Mouse (Mus musculus): Measurements from ENCODE around the gene Mgat3. TPM values are rescaled to one million over a fixed set of nuclear protein-coding genes. Genes with fewer than 3 reads are reported as not detected.

Mgat3 gene
- total RNA-seq, 2 experiments from 2014 or later, result 103 to 106 TPM

- no peak for DNase-seq (ENCODE audit: low spot score in 2 of 2)
Measured at GRCm38 (mm10) chr15:80256656-80257601, 83.4 kb downstream of the Mgat3 start.

DNA sequence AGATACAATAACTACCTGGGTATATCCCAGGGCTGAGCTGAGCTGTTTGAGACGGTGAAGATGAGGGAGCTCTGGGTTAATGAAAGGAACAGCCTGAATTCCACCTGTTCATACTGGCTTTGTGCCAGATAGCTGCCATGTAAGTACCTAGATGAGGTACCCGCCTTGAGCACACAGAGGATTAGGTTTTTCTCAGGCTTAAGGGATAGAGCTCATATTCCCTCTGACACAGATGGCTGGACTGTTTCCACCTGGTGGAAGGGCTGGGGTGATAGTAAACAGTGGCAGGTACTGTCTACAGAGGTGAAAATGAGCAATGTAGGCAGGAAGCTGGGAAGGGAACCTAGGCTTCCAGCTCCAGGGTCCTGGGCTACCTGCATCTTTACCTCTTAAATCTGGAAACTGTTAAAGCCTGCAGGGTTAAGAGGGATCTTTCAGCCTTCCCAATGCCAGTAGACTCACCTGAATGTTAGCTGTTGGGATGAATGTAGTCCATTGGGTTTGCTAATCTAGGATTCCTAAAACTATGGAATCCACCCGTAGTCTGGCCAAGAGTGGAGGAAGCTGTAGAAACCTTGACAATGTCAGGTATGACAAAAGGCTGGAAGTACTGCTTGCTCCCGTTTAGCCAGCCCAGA lies 84.2 kb downstream of the Mgat3 start:
- no peak for DNase-seq (ENCODE audit: low spot score in 2 of 2)

DNA sequence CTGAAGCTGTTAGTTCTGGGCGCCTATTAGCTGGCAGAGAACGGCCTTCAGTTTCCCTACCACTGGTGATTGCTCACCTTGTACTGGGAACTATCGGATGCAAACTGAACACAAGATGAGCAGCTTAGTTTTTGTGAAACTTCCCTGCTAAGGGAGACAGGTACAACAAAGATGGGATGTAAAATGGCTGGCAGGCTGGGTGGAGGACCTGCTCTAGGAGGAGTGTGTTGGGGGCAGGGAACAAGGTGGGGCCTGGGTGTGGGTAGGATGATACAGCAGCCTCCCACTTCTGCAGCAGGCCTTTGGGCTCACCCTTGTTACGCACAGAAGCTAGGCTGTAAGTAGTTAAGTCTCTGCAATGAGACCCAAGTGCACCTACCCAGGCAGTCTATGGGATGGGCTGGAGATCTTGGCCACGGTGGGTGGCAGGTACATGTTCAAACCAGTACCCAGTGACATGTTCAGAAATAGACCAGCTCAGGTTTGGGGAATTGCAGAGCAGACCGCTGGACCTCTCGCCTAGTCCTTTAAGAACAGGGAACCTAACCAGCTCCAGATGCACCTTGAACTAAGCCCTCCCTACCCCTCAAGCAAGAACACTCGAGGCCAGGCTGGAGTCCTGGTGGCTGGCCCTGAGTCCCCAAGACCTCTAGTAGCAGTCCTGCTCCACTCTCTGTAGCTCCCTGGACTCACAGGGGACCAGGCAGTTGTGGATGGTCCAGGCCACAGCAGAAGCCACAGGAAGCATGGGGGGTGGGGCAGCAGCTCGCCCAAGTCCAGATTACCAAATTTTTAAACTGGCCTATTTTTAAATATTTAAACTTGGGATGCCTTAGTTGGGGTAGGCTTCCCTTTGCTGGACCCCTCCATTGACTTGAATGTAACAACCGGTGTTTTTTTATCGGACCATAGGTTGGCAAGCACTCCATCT lies 85.0 kb downstream of the Mgat3 start:
- no peak for DNase-seq (ENCODE audit: low spot score in 2 of 2)

GRCm38 (mm10) chr15:80259406-80260045 lies 86.0 kb downstream of the Mgat3 start:
- no peak for DNase-seq (ENCODE audit: low spot score in 2 of 2)

DNA sequence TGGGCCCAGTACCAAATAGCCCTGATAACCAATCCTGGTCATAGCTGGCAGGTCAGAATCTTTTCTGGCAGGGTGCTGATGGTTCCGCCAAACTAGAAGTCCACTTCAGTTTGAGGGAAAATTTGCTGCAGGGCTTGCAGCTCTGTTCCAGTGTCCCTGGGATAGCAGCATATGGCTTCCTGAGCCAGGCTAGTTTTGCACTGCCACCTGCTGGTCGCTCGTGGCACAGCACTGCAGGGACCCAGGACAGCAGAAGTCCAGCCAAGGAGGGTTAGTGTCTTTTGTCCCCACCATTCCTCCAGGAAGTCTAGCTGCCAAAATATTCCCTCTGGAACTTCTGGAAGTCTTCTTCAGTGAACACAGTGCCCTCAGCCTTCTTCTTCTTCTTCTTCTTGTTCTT lies 87.2 kb downstream of the Mgat3 start:
- peak; percentile 81 to 85 for DNase-seq (ENCODE audit: low spot score in 2 of 2)

- no peak for DNase-seq (ENCODE audit: low spot score in 2 of 2)
Measured at GRCm38 (mm10) chr15:80261100-80261499, 87.6 kb downstream of the Mgat3 start.

- peak; percentile 82 to 89 for DNase-seq (ENCODE audit: low spot score in 2 of 2)
Measured at GRCm38 (mm10) chr15:80263610-80264575, 90.4 kb downstream of the Mgat3 start, which contains the start of gene Rps19bp1. Gene Rps19bp1, minus strand, starts transcription at chr15:80264315.

Other genes with a start within 250 kb of the Mgat3 start
- gene Cbx7, start 202.6 kb upstream of the Mgat3 start, total RNA-seq (2021), result 10 to 100 TPM; 12.8 to 15.1 TPM
- 10 to 100 TPM; 45.4 to 48.1 TPM for gene Pdgfb, start 158.7 kb upstream of the Mgat3 start, total RNA-seq (2021)
- gene Syngr1, start 82.4 kb upstream of the Mgat3 start, total RNA-seq (2021), result 100 to 1,000 TPM; 462 to 472 TPM
- 100 to 1,000 TPM; 460 to 491 TPM for gene Rpl3, start 81.9 kb upstream of the Mgat3 start, total RNA-seq (2021)
- gene Tab1, start 40.6 kb upstream of the Mgat3 start, total RNA-seq (2021), result 10 to 100 TPM; 29.7 to 31.4 TPM
- 10 to 100 TPM; 35.4 to 36.2 TPM for gene Mief1, start 60.3 kb downstream of the Mgat3 start, total RNA-seq (2021)
- 10 to 100 TPM; 11.0 to 22.8 TPM for gene AC140267.1, start 62.1 kb downstream of the Mgat3 start, total RNA-seq (2021)
- gene Atf4, start 81.5 kb downstream of the Mgat3 start, total RNA-seq (2021), result 10 to 100 TPM; 96.2 to 96.4 TPM
- 10 to 100 TPM; 32.0 to 33.0 TPM for gene Rps19bp1, start 90.6 kb downstream of the Mgat3 start, total RNA-seq (2021)
- gene Cacna1i, start 113.5 kb downstream of the Mgat3 start, total RNA-seq (2021), result 10 to 100 TPM; 40.5 to 45.5 TPM